Mouse (Mus musculus): ENCODE data around the gene Isg15. TPM values are rescaled to one million over a fixed set of nuclear protein-coding genes. Genes with fewer than 3 reads are reported as not detected.
"Not testable (repeated sequence)": the region's sequence is repeated elsewhere in the genome, so short reads cannot be mapped to it uniquely, and the experiment has no call there.

Gene Isg15
- total RNA-seq, 2 experiments from 2014 or later: 6.3 to 7.2 TPM

- no peak for ATAC-seq (ENCODE audit: poor library complexity, severe bottlenecking)
Observed at GRCm38 (mm10) chr4:156169129-156169528, 31.5 kb downstream of the Isg15 start.

GRCm38 (mm10) chr4:156168611-156169010, 32.0 kb downstream of the Isg15 start:
- ATAC-seq (ENCODE audit: poor library complexity, severe bottlenecking): no peak

GRCm38 (mm10) chr4:156166477-156166876, 34.1 kb downstream of the Isg15 start:
- ATAC-seq (ENCODE audit: poor library complexity, severe bottlenecking): peak; percentile 59

GRCm38 (mm10) chr4:156154771-156155170, 45.8 kb downstream of the Isg15 start:
- ATAC-seq (ENCODE audit: poor library complexity, severe bottlenecking): no peak

GRCm38 (mm10) chr4:156150887-156151286, 49.7 kb downstream of the Isg15 start:
- ATAC-seq (ENCODE audit: poor library complexity, severe bottlenecking): not testable (repeated sequence)

Other genes starting within 250 kb of the Isg15 start
- gene C1qtnf12, start 238.5 kb downstream of the Isg15 start, total RNA-seq (2015): 30.3 and 40.1 TPM in 2 replicates
- gene C1qtnf12, start 238.5 kb downstream of the Isg15 start, total RNA-seq (2017): 9.4 and 14.6 TPM in 2 replicates
- gene B3galt6, start 208.2 kb downstream of the Isg15 start, total RNA-seq (2015): 3.5 and 3.6 TPM in 2 replicates
- gene B3galt6, start 208.2 kb downstream of the Isg15 start, total RNA-seq (2017): 3.5 and 4.0 TPM in 2 replicates
- gene Sdf4, start 207.9 kb downstream of the Isg15 start, total RNA-seq (2015): 43.6 and 57.5 TPM in 2 replicates
- gene Sdf4, start 207.9 kb downstream of the Isg15 start, total RNA-seq (2017): 216 and 221 TPM in 2 replicates
- 1.5 and 2.1 TPM in 2 replicates for gene Tnfrsf4, start 187.0 kb downstream of the Isg15 start, total RNA-seq (2015)
- gene Tnfrsf4, start 187.0 kb downstream of the Isg15 start, total RNA-seq (2017): 1.2 and 2.8 TPM in 2 replicates
- gene Tnfrsf18, start 174.7 kb downstream of the Isg15 start, total RNA-seq (2015): 2.7 and 10.3 TPM in 2 replicates
- gene Tnfrsf18, start 174.7 kb downstream of the Isg15 start, total RNA-seq (2017): 6.0 and 7.2 TPM in 2 replicates
- gene Ttll10, start 141.4 kb downstream of the Isg15 start, total RNA-seq (2015): not detected in 2 replicates
- not detected in 2 replicates for gene Ttll10, start 141.4 kb downstream of the Isg15 start, total RNA-seq (2017)
- 11.7 and 15.7 TPM in 2 replicates for gene 9430015G10Rik, start 90.8 kb downstream of the Isg15 start, total RNA-seq (2015)
- gene 9430015G10Rik, start 90.8 kb downstream of the Isg15 start, total RNA-seq (2017): 20.1 and 27.5 TPM in 2 replicates
- 0.09 and 0.60 TPM in 2 replicates for gene Rnf223, start 70.3 kb downstream of the Isg15 start, total RNA-seq (2015)
- gene Rnf223, start 70.3 kb downstream of the Isg15 start, total RNA-seq (2017): 0.08 and 0.11 TPM in 2 replicates
- 2.9 and 4.2 TPM in 2 replicates for gene Agrn, start 3.3 kb downstream of the Isg15 start, total RNA-seq (2015)
- 1.8 and 2.9 TPM in 2 replicates for gene Agrn, start 3.3 kb downstream of the Isg15 start, total RNA-seq (2017)
- gene AW011738, start 2.5 kb upstream of the Isg15 start, total RNA-seq (2015): 0.11 and 0.42 TPM in 2 replicates
- gene AW011738, start 2.5 kb upstream of the Isg15 start, total RNA-seq (2017): 0.49 and 0.66 TPM in 2 replicates
- gene Perm1, start 15.1 kb upstream of the Isg15 start, total RNA-seq (2015): 0.11 TPM in 1 of 2 replicates, not detected in the other
- not detected in 2 replicates for gene Perm1, start 15.1 kb upstream of the Isg15 start, total RNA-seq (2017)
- gene Plekhn1, start 34.0 kb upstream of the Isg15 start, total RNA-seq (2015): 8.5 and 10.5 TPM in 2 replicates
- 11.2 and 14.1 TPM in 2 replicates for gene Plekhn1, start 34.0 kb upstream of the Isg15 start, total RNA-seq (2017)
- 23.9 and 25.2 TPM in 2 replicates for gene Noc2l, start 35.2 kb upstream of the Isg15 start, total RNA-seq (2015)
- 43.9 and 47.3 TPM in 2 replicates for gene Noc2l, start 35.2 kb upstream of the Isg15 start, total RNA-seq (2017)
- 0.04 and 0.34 TPM in 2 replicates for gene Samd11, start 54.8 kb upstream of the Isg15 start, total RNA-seq (2015)
- gene Samd11, start 54.8 kb upstream of the Isg15 start, total RNA-seq (2017): 0.49 TPM in 1 of 2 replicates, not detected in the other
- gene Vmn2r-ps159, start 130.3 kb upstream of the Isg15 start, total RNA-seq (2015): not detected in 2 replicates
- not detected in 2 replicates for gene Vmn2r-ps159, start 130.3 kb upstream of the Isg15 start, total RNA-seq (2017)

All from megakaryocyte, adult 5-6 weeks (primary cell).